Mouse (Mus musculus) naive thymus-derived CD4-positive, alpha-beta T cell, adult 2 months (primary cell): ENCODE measurements around the gene Spi1.
"Not testable (repeated sequence)": the region's sequence is repeated elsewhere in the genome, so short reads cannot be mapped to it uniquely, and the experiment has no call there.

Source experiments
- DNase-seq: peaks from one replicate; pipeline ENCODE4 v3.0.0-alpha.2; 2011; ENCODE audit warnings: low read depth

Spi1 gene

GRCm38 (mm10) chr2:91081775-91082695 lies at the start of gene Spi1:
TSS of gene Spi1 (plus strand) at chr2:91082390.
- no peak for DNase-seq

GRCm38 (mm10) chr2:91033000-91033399 lies 49.2 kb upstream of the Spi1 start:
- DNase-seq: peak; percentile 56

DNA sequence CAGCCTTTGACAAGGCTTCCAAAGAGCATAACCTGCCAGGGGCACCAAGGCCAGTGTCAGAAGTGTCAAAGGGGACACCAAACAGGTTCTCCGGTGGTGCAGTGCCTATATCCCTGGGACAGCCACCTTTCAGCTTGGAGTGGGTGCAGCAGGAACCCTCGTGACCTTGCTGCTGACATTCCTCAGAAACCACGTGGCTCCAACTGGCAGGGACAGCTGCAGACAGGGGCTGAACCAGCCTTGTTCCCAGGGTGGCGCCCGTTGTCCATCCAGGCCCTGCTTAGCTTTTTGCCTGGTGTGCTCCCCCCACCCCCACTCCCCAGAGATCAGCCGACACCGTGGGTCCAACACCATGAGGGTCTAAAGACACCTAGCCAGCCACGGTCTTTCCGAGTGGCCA lies 46.8 kb upstream of the Spi1 start, which contains the start of gene Rapsn:
Gene Rapsn, plus strand, starts transcription at position 236 of the 400 bp plus-strand sequence.
- DNase-seq: no peak

GRCm38 (mm10) chr2:91041786-91042185 lies 40.4 kb upstream of the Spi1 start:
- DNase-seq: no peak

DNA sequence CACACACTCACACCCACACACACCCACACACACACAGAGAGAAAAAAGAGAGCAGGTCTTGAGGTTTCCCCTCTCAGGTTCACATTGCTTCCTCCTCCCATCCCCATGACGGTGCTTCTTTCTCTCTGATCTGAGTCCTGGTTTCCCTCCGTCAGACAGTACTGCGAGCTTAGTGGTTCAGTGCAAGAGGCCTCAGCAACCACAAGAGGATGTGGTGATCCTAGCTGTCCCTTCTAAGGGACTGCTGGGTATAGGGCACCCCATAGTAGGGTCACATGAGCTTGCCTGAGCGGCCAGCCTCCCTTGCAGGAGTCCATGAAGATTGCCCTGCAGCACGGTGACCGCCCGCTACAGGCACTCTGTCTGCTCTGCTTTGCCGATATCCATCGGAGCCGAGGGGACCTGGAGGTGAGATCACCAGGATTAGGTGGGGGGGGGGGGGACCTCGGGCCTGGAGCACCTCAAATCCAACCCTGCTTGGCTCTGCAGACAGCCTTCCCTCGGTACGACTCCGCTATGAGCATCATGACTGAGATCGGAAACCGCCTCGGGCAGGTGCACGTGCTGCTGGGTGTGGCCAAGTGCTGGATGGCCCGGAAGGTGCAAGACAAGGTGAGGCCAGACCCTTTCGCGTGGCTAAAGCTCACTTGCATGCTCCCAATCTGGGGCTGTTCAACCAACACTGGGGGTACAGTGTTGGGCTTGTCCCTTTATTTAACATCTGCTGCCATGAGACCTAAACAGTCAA lies 39.4 kb upstream of the Spi1 start:
- peak; percentile 88 for DNase-seq

DNA sequence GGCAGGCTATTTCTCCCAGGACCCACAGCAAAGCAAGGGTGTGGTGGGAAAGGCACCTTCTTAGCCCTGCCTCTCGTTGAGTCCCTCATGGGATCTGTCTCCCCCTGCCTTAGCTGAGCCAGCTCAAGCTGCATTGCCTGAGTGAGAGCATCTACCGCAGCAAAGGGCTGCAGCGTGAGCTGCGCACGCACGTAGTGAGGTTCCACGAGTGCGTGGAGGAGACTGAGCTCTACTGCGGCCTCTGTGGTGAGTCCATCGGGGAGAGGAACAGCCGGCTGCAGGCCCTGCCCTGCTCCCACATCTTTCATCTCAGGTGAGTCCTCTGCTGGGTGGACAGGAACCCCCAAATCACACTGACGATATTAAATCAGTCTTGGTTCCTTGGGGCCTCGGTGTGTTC lies 37.5 kb upstream of the Spi1 start:
- no peak for DNase-seq

DNA sequence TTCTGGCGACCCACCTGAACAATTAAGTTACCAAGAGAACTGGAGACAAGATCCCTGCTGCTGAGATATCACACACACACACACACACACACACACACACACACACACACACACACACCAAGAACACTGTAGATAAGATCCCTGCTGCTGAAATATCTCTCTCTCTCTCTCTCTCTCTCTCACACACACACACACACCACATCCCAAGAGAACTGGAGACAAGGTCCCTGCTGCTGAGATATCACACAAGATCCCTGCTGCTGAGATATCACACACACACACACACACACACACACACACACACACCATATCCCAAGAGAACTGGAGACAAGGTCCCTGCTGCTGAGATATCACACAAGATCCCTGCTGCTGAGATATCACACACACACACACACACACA lies 36.4 kb upstream of the Spi1 start:
- not testable (repeated sequence) for DNase-seq

DNA sequence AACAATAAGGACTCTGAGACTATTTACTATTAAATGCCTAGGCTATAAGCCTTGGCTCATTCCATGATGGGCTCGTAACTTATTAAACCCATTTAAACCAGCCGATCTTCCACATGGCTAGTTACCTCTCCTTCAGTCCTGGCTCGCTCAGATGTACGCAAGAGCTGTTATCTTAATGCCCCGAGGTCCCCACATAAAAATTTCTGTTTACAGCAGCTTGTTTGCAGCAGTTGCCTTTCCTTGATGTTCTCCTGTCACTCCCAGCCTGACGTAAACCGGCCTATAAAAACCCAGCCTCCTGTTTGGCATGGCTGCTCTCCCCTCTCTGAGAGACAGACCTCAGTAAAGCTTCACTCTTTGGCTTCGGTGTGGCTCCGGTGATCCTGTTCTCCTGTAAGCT lies 34.8 kb upstream of the Spi1 start:
- DNase-seq: no peak

- no peak for DNase-seq
These were observed 30.3 kb upstream of the Spi1 start for GRCm38 (mm10) chr2:91051917-91052316.

- no peak for DNase-seq
These were observed 29.4 kb upstream of the Spi1 start for GRCm38 (mm10) chr2:91052752-91053151.

GRCm38 (mm10) chr2:91053181-91053933 lies 28.8 kb upstream of the Spi1 start:
- DNase-seq: peak; percentile 48

DNA sequence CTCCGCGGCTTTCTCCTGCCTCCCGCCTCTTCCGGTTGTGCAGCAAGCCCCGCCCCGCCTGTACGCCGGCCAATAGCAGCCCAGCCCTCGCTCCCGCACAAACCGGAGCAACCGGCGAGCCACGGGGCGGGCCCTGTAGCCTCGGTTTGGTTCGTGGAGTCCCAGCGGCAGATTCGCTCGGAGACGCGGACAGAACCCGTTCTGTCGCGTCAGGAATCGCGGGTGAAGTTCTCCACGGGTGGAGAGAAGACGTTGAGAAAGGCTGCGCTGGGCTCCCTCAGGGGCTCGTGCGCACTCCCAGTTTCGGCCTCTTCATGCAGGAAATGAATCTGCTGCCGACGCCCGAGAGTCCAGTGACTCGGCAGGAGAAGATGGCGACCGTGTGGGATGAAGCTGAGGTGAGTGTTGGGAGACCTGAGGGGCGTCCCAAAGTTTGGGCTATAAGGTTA lies 28.2 kb upstream of the Spi1 start, which contains the start of gene Psmc3:
Gene Psmc3, plus strand, starts transcription at position 76 of the 449 bp plus-strand sequence.
- DNase-seq: peak; percentile 93

GRCm38 (mm10) chr2:91058435-91058834 lies 23.8 kb upstream of the Spi1 start:
- no peak for DNase-seq

DNA sequence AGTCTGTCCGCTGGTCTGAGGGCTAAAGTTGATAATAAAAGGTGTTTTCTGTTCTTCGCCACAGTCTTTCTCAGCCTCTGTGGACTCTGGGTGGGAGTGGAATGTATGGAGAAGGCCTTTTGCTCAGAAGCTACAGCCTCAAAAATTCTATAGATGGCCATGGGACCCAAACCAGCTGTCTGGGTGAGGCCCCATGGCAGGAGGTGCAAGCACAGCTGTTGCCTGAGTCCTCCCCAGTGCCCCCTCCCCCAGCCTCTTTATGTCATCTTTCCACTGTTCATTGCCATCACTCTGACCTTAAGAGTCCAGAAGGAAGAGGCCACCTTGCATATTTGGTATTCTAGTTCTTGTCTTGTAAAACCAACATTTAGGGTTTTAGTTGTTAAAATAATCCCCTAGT lies 22.8 kb upstream of the Spi1 start:
- no peak for DNase-seq

DNA sequence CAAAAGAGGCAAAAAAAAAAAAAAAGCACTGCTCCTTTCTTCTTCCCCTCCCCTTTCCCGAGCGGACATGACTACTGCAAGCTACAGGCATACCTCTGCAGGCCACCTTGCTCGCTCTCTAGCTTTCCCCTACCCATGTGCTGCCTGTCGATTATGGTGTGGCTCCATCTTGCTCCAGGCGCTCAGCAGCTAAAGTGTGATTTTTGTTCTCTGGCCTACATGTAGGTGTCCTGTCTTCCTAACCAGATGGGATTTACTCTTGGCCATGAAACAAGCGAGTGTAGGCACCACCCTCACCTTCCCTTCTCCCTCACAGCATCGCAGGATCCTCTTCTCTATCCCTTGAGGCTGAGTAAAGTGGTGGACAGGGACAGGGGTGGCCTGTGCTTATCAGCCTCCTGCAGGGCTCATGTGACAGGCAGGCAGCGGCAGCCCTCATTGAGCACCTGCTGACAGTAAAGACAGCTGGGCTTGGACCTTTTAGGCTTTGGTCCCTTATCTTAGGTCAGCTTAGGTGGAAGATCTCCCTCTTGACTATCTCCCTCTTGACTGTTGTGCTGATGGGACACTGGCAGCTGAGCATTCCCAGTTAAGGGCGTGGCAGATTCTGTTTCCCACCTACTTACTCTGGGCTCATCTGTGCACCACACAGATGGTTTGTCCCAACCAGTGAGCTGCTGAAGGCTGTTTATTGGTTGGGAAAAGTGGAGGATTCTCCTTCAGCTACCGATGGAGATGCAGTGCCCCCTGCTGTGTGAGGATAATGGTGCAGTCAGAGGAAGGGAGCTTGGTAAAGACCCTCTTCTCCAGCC lies 21.4 kb upstream of the Spi1 start:
- DNase-seq: no peak

GRCm38 (mm10) chr2:91061849-91062481 lies 20.2 kb upstream of the Spi1 start:
- no peak for DNase-seq

DNA sequence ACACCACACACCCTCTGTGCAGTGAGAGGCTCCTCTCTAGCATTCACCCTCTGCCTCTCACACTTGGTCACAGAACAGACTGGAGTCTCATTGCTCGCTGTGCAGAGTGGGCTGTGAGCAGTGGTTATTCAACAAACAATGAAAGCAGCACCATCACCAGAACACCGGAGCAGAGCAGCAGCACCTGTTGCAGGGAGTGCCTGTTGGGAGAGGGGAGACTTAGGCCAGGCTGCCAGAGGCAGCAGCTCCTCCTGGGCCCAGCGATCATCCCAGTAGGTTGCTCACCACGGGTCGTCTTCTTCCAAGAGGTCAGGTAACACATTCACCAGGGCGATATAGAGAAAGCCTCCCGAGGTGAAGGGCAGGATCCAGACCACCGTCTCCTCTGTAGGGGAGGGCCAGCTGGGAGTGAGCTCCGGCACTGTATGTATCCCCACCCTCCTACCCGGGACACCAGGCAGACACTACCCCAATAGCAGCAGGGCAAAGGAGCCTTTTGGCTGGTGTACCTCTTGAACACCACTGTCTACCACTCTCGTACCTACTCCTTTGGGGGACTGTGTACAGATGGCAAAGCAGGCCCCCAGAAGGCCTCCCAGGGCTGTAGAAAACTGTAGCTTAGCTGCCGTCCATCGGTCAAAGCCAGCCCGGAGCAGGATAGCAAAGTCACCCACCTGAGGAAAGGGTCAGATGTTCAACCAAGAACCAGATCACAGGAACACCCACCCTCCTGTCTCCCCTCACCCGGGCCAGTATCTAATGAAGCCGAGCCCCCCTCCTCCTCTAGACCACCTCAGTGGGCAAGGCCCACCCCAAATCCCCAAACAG lies 19.2 kb upstream of the Spi1 start:
- no peak for DNase-seq

GRCm38 (mm10) chr2:91064211-91064610 lies 18.0 kb upstream of the Spi1 start:
- DNase-seq: no peak

GRCm38 (mm10) chr2:91065544-91065943 lies 16.6 kb upstream of the Spi1 start:
- peak; percentile 69 for DNase-seq

DNA sequence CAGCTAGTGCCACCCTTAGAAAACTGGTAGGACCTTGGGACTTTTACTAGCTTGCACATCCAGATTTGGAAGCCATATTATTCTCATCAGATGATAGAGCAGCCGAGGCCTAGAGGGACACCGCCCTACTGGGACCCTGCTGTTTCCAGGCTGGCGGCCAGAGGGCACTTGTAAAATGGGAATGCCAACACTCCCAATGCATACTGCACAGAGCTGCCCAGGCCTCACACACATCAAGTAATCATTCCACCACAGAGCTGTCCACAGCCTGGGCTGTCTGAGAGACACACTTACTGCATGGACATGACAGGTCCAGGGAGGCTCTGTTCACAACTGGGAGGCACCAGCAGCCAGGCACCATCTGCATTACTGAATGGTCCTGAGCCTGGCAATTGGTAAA lies 15.7 kb upstream of the Spi1 start:
- no peak for DNase-seq
